Mouse (Mus musculus) liver, postnatal 0 days (tissue): Measurements from ENCODE around the gene Fam166b. TPM values are rescaled to one million over a fixed set of nuclear protein-coding genes. Genes with fewer than 3 reads are reported as not detected.

Source experiments
- ATAC-seq: fragments of 200-750 bp; cut with Nextera tagmentation; 2 replicates; pipeline ENCODE4 v1.8.0; 2017; ENCODE audit warnings: mild to moderate bottlenecking, moderate library complexity
- DNase-seq: peaks from one replicate; pipeline ENCODE4 v3.0.0-alpha.2; 2016
- H3K27ac ChIP-seq: fragments of 300-500 bp; sonication (generic); 2 replicates; pipeline ENCODE4 v1.5.1; 2014; ENCODE audit warnings: antibody characterized with exemption, moderate library complexity, mild to moderate bottlenecking, low read depth
- H3K27me3 ChIP-seq: fragments of 300-500 bp; sonication (generic); 2 replicates; pipeline ENCODE4 v1.6.1; 2014; ENCODE audit warnings: low read length, control low read depth, mixed read lengths; ENCODE audit not compliant: insufficient read depth
- H3K36me3 ChIP-seq: fragments of 300-500 bp; sonication (generic); replicated peaks from 2 replicates; pipeline ENCODE4 v1.6.1; 2014; ENCODE audit warnings: mild to moderate bottlenecking, control low read depth, low read length, moderate library complexity, mixed read lengths; ENCODE audit not compliant: insufficient read depth
- H3K4me1 ChIP-seq: fragments of 300-500 bp; sonication (generic); 2 replicates; pipeline ENCODE4 v1.6.1; 2014; ENCODE audit warnings: antibody characterized with exemption, mild to moderate bottlenecking, control low read depth; ENCODE audit not compliant: insufficient read depth
- H3K4me2 ChIP-seq: fragments of 300-500 bp; sonication (generic); 2 replicates; pipeline ENCODE4 v1.6.1; 2014; ENCODE audit warnings: low read depth, mild to moderate bottlenecking, low read length, moderate library complexity, mixed read lengths
- H3K4me3 ChIP-seq: fragments of 300-500 bp; sonication (generic); 2 replicates; pipeline ENCODE4 v1.5.1; 2014; ENCODE audit warnings: low read depth, low read length
- H3K9ac ChIP-seq: fragments of 300-500 bp; sonication (generic); replicated peaks from 2 replicates; pipeline ENCODE4 v1.6.1; 2014; ENCODE audit warnings: mild to moderate bottlenecking, moderate library complexity
- H3K9me3 ChIP-seq: fragments of 300-500 bp; sonication (generic); 2 replicates; pipeline ENCODE4 v1.6.1; 2016; ENCODE audit warnings: mild to moderate bottlenecking, control low read depth, low read length, mixed read lengths
- CTCF ChIP-seq: sonication (generic); IDR thresholded peaks from 2 replicates; pipeline ENCODE4 v1.5.1; 2016; ENCODE audit warnings: antibody characterized with exemption, low read depth
- EP300 ChIP-seq: IDR thresholded peaks from 2 replicates; pipeline ENCODE4 v1.6.1; 2016; ENCODE audit warnings: antibody characterized with exemption, low read depth, mild to moderate bottlenecking
- WGBS: fragments of 180-500 bp; shearing (Covaris S2); extraction: QIAGEN DNeasy Blood & Tissue Kit; methylation state at CpG from one replicate; pipeline ENCODE4 v1.1.7; 2014; ENCODE audit not compliant: insufficient replicate concordance; 5-methylcytosine and 5-hydroxymethylcytosine counted together
- polyA plus RNA-seq: library from polyadenylated mRNA; unstranded; fragments of >200 nt; fragmentation: Nextera tagmentation; extraction: Ambion mirVana; gene quantifications from 2 replicates; pipeline ENCODE4 v1.2.1, GENCODE M21; 2015

Gene Fam166b
- polyA plus RNA-seq, 1 experiment from 2014 or later: 0.14 TPM

- Histone ChIP-seq H3K4me1 (peaks cover 3% of the 10 kb centered on the region; the same call in 1 of the 2 replicates), H3K4me3 (no peak overlapping the region), H3K9me3 (no peaks in the 10 kb centered on the region), H3K36me3 (peaks cover 3% of the 10 kb centered on the region), H3K4me2 (no peak overlapping the region), H3K27ac (no peak overlapping the region), H3K27me3 (no peaks in the 10 kb centered on the region), H3K9ac (no peak overlapping the region)
- TF ChIP-seq EP300 (no peak), CTCF (no peak)
- DNase-seq (no peak), ATAC-seq (no peak)
- WGBS: 80% methylated on average over 14 of the region's 14 CpGs
Measured at GRCm38 (mm10) chr4:43414761-43415160, 14.2 kb downstream of the Fam166b start.

GRCm38 (mm10) chr4:43407071-43407920 lies 21.6 kb downstream of the Fam166b start:
- 62% methylated on average over 12 of the region's 12 CpGs for WGBS
- Histone ChIP-seq H3K36me3 (no peaks in the 10 kb centered on the region), H3K27me3 (no peaks in the 10 kb centered on the region), H3K9ac (no peak overlapping the region), H3K27ac (no peak overlapping the region; the same call in 1 of the 2 replicates), H3K4me3 (no peak overlapping the region), H3K4me1 (peaks cover 5% of the 10 kb centered on the region; the same call in 1 of the 2 replicates), H3K4me2 (no peak overlapping the region), H3K9me3 (no peaks in the 10 kb centered on the region)
- no peak for ATAC-seq
- DNase-seq: no peak
- TF ChIP-seq CTCF: no peak

GRCm38 (mm10) chr4:43406162-43406971 lies 22.6 kb downstream of the Fam166b start:
- ATAC-seq (peak; percentile 78), DNase-seq (peak; percentile 61)
- H3K27ac ChIP-seq: peak overlapping the region; percentile 66; the same call in 1 of the 2 replicates
- H3K4me1 ChIP-seq: peaks cover 8% of the 10 kb centered on the region
- H3K9ac ChIP-seq: no peak overlapping the region
- H3K27me3 ChIP-seq: no peaks in the 10 kb centered on the region
- 10% methylated on average over 28 of the region's 28 CpGs for WGBS
- TF ChIP-seq CTCF: peak; percentile 61
- TF ChIP-seq EP300: no peak
- H3K4me2 ChIP-seq: peak overlapping the region; percentile 49
- no peaks in the 10 kb centered on the region for H3K36me3 ChIP-seq
- peak overlapping the region; percentile 22; the same call in 1 of the 2 replicates for H3K4me3 ChIP-seq
- no peaks in the 10 kb centered on the region for H3K9me3 ChIP-seq

GRCm38 (mm10) chr4:43404697-43405096 lies 24.2 kb downstream of the Fam166b start:
- 79% methylated on average over 10 of the region's 10 CpGs for WGBS
- no peak for ATAC-seq
- H3K9ac ChIP-seq: no peak overlapping the region
- H3K4me1 ChIP-seq: peaks cover 10% of the 10 kb centered on the region
- H3K27me3 ChIP-seq: no peaks in the 10 kb centered on the region
- TF ChIP-seq EP300 (no peak), CTCF (no peak)
- no peaks in the 10 kb centered on the region for H3K9me3 ChIP-seq
- no peak overlapping the region for H3K4me3 ChIP-seq
- no peak for DNase-seq
- no peaks in the 10 kb centered on the region for H3K36me3 ChIP-seq
- no peak overlapping the region for H3K27ac ChIP-seq
- no peak overlapping the region for H3K4me2 ChIP-seq

- no peak for ATAC-seq
- 54% methylated on average over 9 of the region's 9 CpGs for WGBS
- H3K27me3 ChIP-seq: no peaks in the 10 kb centered on the region
- H3K4me3 ChIP-seq: no peak overlapping the region
- no peak overlapping the region for H3K4me2 ChIP-seq
- TF ChIP-seq EP300 (no peak), CTCF (no peak)
- no peaks in the 10 kb centered on the region for H3K36me3 ChIP-seq
- no peak overlapping the region for H3K27ac ChIP-seq
- no peak for DNase-seq
- no peak overlapping the region for H3K9ac ChIP-seq
- peaks cover 13% of the 10 kb centered on the region for H3K4me1 ChIP-seq
- no peaks in the 10 kb centered on the region for H3K9me3 ChIP-seq
Measured at GRCm38 (mm10) chr4:43402212-43402611, 26.7 kb downstream of the Fam166b start.

GRCm38 (mm10) chr4:43401486-43401885 lies 27.4 kb downstream of the Fam166b start:
- Histone ChIP-seq H3K27ac (no peak overlapping the region), H3K9ac (no peak overlapping the region), H3K4me3 (no peak overlapping the region), H3K9me3 (no peaks in the 10 kb centered on the region), H3K36me3 (no peaks in the 10 kb centered on the region), H3K27me3 (no peaks in the 10 kb centered on the region), H3K4me2 (no peak overlapping the region), H3K4me1 (peaks cover 13% of the 10 kb centered on the region)
- TF ChIP-seq EP300 (no peak), CTCF (no peak)
- WGBS: 78% methylated on average over 10 of the region's 10 CpGs
- ATAC-seq (no peak), DNase-seq (no peak)
